Mouse (Mus musculus): ENCODE results near the gene Rassf9.

Gene Rassf9

DNA sequence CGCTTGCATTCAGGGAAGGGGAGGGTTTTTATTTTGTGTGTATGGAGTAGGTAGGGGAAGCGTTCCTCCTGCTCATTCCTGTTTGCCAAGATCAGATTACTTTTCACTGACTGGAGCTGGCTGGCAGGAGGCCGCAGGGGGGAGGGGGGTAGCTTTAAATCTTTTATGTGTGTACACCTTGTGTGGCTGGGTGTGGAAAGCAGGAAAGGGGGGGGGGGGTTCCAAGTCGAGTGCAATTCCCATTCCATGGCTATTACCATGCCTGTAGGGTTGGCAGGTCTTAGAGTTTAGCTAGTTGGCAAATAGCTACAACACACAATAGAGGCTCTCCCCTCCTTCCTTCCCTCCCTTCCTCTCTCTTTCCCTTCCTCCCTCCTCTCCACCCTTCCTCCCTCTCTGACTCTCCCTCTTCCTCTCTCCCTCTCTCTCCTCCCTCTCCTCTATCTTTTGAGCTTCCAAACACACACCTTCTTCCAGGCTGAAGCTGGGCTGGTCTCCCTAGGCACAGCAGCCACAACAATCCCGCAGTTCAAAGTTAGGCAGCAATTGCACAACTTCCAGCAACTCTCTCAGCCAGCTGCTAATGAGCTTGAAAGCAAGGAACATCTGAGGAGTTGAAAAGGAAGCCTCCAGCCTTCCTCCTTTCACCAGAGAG, at the start of gene Rassf9:
Gene Rassf9, plus strand, starts transcription at position 416 of the 655 bp plus-strand sequence.
- DNase-seq: no peak

- no peak for DNase-seq
Measured at GRCm38 (mm10) chr10:102469412-102469811, 42.6 kb upstream of the Rassf9 start.

DNA sequence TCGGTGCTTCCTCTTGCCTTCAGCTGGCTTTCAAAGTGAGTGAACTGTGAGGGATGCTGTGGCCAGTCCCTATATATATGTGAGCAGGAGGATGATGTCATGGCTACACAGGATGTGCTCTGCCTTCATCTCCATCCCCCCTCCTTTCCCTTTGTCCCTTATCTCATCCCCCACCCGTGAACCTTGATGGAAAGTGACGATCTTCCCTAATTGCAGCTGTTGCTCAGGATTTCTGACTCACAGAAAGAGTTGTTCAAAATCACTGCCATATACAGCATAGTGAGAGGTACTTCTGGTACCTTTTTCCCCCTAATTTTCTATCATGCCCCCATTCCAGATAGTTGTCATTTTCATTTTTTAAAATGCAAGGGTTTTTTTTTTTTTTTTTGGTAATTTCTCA, 21.6 kb upstream of the Rassf9 start, which contains the start of gene Nts:
Gene Nts, minus strand, starts transcription at position 101 of the 400 bp plus-strand sequence.
- DNase-seq: no peak

GRCm38 (mm10) chr10:102491792-102492191, 20.2 kb upstream of the Rassf9 start:
- no peak for DNase-seq

GRCm38 (mm10) chr10:102498754-102499153, 13.3 kb upstream of the Rassf9 start:
- DNase-seq: no peak

- no peak for DNase-seq
Measured at GRCm38 (mm10) chr10:102507386-102507785, 4.6 kb upstream of the Rassf9 start.

DNA sequence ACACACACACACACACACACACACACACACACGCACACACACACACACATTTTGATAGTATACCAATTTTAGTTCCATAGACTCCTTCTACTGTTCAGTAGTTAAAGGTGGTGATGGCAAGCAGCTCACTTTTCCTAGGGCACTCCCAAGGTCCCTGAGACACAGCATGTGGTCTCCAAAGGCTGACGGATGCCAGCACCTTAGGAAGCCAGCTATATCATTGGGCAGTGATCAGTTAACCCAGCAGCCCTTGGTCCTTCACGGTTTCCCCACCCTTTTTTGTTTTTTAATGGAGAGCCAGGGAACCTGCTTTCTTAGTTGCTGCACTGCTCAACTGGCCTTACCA, 588 bp upstream of the Rassf9 start:
- DNase-seq: no peak

DNA sequence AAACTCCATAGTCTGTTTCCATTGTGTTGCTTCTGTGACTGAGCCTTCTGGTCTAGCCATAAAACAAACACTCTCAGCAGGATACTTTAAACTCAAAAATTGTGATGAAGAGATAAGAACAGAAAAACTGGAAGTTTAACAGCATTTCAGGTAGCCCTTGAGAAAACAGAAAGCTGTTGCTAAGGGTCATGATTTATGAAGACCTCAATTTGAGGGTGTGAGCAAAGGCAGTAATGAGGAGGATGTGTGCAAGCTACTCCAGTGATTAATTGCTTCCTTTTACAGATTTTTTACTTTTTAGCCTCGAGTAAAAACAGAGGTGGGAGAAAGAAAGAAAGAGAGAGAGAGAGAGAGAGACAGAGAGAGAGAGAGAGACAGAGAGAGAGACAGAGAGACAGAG, 2.1 kb downstream of the Rassf9 start:
- DNase-seq: no peak

DNA sequence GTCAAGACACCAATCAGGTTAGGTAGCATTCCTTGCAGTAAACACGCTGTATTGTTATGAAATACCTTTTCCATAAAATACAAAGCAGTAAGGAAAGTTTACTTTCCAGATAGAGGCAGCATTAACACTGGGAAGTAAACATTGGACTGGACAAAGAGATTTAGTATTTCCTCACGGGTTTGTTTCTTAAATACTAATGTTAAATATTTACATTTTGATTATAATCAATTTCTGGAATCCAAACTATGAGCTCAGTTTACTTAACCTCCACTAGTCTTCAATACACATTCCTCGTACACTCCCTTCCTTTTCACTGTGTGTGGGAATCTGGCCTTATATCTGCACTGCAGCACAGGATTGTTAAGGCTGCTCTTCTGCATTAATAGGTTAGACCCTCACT, 15.9 kb downstream of the Rassf9 start:
- no peak for DNase-seq

DNA sequence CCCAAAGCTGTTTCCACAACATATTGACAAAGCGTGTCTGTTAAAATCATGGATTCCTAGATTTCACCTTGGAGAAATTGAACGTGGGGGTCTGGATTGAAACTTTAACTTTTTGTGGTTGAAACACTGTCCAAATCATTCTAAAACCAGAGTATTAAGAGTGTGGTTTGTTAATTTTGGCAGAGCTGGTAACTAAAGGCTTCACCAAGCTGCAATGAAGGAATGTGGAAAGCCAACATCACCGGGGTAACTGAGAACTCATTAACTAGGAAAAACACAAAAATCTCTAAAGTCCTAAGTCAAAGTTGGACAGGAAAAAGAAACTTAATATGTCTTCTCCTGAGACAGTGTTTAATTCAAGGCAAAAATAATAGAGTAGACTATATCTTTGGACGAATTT, 41.9 kb downstream of the Rassf9 start:
- no peak for DNase-seq

DNA sequence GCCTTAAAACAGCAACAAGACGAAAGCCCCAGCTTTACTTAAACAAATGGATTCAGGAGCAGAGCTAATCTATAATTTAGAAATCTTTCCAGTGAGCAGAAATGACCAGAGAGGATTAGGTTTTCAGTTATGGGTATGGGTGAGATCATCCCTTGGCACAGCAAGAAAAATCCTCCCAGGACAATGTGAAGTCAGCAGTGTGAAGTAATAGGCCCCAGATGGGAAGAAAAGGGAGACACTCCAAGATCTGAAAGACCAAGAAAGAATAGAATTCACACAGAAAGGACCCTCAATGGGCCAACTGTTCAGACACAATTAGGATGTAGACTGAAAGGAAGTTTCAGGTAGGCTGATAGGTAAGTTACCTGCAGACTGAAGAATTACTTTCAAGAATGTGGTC, 50.5 kb downstream of the Rassf9 start:
- DNase-seq: no peak

DNA sequence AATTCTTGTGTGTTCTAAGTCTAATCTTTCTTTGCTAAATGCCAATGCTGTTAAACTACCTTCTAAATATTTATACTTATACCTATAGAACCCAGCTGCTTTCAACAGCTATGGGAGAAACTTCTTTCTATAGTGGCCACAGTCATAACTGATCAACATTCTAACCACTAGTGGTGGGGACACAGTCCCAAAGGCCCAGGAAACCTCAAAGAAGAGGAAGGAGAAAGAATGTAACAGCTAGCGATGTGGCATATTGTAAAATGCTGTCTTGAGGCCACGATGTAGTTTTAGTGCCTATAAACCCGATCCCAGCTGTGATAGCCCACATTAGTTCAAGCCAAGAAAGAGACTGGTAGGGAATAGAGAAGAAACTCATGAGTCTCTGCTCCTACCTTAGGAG, 65.9 kb downstream of the Rassf9 start:
- DNase-seq: no peak

DNA sequence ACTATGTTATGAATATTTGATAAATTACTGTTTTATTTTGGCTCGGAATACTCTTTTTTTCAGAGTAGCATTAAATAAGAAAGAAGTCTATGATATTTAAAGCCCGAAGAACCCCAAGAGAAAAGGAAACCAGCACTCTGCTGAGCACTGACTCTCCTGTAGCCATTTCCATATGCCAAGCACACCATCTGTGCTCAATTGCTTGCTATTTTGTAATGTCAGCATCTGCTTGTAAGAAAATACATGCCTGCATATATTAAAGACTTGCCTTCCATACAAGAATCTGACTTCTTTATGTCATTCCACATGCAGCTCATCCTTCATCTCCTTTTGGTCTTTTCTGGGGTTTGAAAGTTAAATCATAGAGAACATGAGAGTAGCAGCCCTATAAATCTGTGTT, 82.3 kb downstream of the Rassf9 start:
- no peak for DNase-seq
